Mouse (Mus musculus) liver, postnatal 0 days (tissue): ENCODE data around the gene B4galnt2.

Source experiments
- CTCF ChIP-seq: sonication (generic); IDR thresholded peaks from 2 replicates; pipeline ENCODE4 v1.5.1; 2016; ENCODE audit warnings: antibody characterized with exemption, low read depth
- EP300 ChIP-seq: IDR thresholded peaks from 2 replicates; pipeline ENCODE4 v1.6.1; 2016; ENCODE audit warnings: antibody characterized with exemption, low read depth, mild to moderate bottlenecking

DNA sequence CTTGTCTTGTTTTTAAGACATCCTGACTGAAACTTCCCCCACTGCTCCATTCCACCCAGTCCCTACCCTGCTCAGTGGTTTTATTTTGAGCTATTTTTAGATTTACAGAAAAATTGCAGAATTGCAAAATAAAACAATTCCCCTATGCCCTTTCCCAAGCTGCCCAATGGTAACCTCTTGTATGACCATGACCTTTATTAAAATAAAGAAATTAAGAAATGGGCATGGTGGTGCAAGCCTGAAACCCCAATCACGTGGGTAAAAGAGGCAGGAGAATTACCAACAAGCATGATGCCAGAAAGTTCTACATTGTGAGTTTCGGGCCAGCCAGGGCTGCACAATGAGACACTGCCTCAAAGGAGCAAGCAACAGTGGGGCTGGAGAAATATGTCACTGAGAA lies 63.8 kb downstream of the B4galnt2 start:
- TF ChIP-seq CTCF (no peak), EP300 (no peak)
